Mouse (Mus musculus): ENCODE data around the gene Dhrs7c.

DNA sequence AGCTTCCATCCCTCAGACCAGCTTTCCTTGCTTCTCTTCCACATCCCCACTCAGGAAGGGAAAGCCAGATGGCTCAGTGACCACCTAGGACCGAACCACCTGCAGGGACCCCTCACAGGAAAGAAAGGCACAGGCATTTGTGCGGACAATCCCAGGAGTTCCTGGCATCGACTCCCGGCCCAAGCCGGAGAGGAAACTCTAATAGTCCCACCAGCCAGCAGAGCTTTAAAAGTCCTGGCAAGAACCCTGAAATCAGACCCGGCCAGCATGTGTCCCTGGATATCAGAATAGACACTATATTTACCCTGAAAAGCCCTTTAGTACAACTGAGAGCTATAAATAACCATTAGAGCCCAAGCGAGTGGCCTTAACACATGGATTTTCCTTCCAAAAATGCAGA lies at the start of gene Dhrs7c:
- no peak for TF ChIP-seq CTCF (IDR thresholded peaks at IDR 0.05; ENCODE audit: control insufficient read depth, insufficient read depth, low read length)
- no peak for TF ChIP-seq POLR2A (IDR thresholded peaks at IDR 0.05; ENCODE audit: borderline replicate concordance, control insufficient read depth, low read depth, low read length)
